Mouse (Mus musculus) kidney, embryonic 15.5 days (tissue): ENCODE measurements around the gene Hoxd3. TPM values are rescaled to one million over a fixed set of nuclear protein-coding genes. Genes with fewer than 3 reads are reported as not detected.
A peak's percentile ranks its signal among the peaks of the same experiment; 100 is the strongest.

Experiments used
- ATAC-seq: fragments of 200-750 bp; cut with Nextera tagmentation; replicated peaks from 2 replicates; pipeline ENCODE4 v1.8.0; 2017; ENCODE audit warnings: moderate TSS enrichment; ENCODE audit not compliant: low FRiP score
- H3K27ac ChIP-seq: fragments of 300-500 bp; sonication (generic); 2 replicates; pipeline ENCODE4 v1.5.1; 2015; ENCODE audit warnings: mild to moderate bottlenecking, inconsistent platforms
- H3K27me3 ChIP-seq: fragments of 300-500 bp; sonication (generic); 2 replicates; pipeline ENCODE4 v1.6.1; 2015; ENCODE audit warnings: inconsistent platforms
- H3K36me3 ChIP-seq: fragments of 300-500 bp; sonication (generic); 2 replicates; pipeline ENCODE4 v1.6.1; 2015; ENCODE audit warnings: inconsistent platforms
- H3K4me1 ChIP-seq: fragments of 300-500 bp; sonication (generic); 2 replicates; pipeline ENCODE4 v1.6.1; 2015; ENCODE audit warnings: inconsistent platforms
- H3K4me2 ChIP-seq: fragments of 300-500 bp; sonication (generic); 2 replicates; pipeline ENCODE4 v1.6.1; 2015; ENCODE audit warnings: moderate library complexity, mild to moderate bottlenecking, inconsistent platforms
- H3K4me3 ChIP-seq: fragments of 300-500 bp; sonication (generic); replicated peaks from 2 replicates; pipeline ENCODE4 v1.5.1; 2015; ENCODE audit warnings: mild to moderate bottlenecking, inconsistent platforms
- H3K9ac ChIP-seq: fragments of 300-500 bp; sonication (generic); 2 replicates; pipeline ENCODE4 v1.6.1; 2015; ENCODE audit warnings: mild to moderate bottlenecking, inconsistent platforms
- H3K9me3 ChIP-seq: fragments of 300-500 bp; sonication (generic); replicated peaks from 2 replicates; pipeline ENCODE4 v1.6.1; 2016; ENCODE audit warnings: inconsistent platforms
- WGBS: fragments of 180-500 bp; shearing (Covaris S2); methylation state at CpG from one replicate; pipeline ENCODE4 v1.1.7; 2015; ENCODE audit warnings: mixed read lengths; 5-methylcytosine and 5-hydroxymethylcytosine counted together
- polyA plus RNA-seq: library from polyadenylated mRNA; unstranded; fragments of >200 nt; fragmentation: Nextera tagmentation; extraction: Ambion mirVana; gene quantifications from 2 replicates; pipeline ENCODE4 v1.2.1, GENCODE M21; 2015

Gene Hoxd3
- polyA plus RNA-seq, 1 experiment from 2014 or later, result 15.2 TPM

DNA sequence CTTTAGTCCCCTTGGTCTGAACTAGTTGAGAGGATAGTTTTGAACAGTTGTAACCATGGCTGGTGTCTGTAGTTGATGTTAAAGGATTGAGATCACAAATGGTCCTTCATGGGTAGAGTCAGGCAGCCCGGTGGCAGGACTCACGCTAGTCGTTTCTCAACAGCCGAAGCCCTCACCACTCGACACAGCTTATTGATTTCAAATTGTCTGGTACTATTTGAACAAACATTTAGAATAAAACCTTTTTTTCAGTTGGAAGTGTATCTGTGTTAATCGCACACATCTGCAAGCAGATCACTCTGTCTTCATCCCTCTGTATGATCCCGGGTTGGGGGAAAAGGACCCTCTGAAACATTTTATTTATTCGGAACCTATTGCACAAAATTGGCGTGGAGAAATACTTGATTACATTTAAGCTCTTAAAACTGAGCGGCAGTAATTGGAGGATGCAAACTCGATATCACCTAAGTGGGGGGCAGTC is 36.0 kb downstream of the Hoxd3 start:
- H3K36me3 ChIP-seq, result no peaks in the 10 kb centered on the region
- peak overlapping the region; percentile 73 for H3K4me2 ChIP-seq
- H3K4me3 ChIP-seq, result peak overlapping the region; percentile 32
- H3K9me3 ChIP-seq, result no peaks in the 10 kb centered on the region
- ATAC-seq, result no peak
- H3K27me3 ChIP-seq, result peaks cover 46% of the 10 kb centered on the region
- peaks cover 64% of the 10 kb centered on the region for H3K4me1 ChIP-seq
- H3K9ac ChIP-seq, result peak overlapping the region; percentile 44; the same call in 1 of the 2 replicates
- H3K27ac ChIP-seq, result peak overlapping the region; percentile 61
- 47% methylated on average over 11 of the region's 11 CpGs for WGBS

DNA sequence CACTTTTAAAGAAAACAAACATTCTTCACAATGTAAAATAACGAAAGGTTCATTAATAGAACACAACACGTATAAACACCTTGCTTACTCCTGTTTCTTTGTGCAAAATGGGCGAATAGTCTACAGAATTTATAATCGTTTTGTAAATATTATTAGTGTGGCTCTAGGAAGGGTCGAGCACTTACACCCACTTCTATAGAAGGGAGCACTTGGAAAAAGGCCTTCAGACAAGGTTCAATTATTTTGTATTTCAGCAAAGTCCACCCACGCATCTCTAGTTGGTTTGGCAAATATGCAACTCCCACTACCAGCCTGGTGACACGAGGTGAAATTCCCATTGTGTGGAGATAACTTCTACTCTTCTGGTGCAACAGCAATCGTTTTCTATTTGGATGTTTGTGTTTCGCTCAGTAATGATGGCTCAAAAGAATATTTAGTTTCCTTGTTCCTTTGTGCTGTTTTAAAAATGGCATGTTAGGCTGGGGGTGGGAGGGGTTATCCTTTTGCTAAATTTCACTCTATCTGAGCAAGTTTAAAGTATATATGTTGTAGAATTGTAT is 36.8 kb downstream of the Hoxd3 start:
- H3K4me1 ChIP-seq, result peaks cover 72% of the 10 kb centered on the region
- no peaks in the 10 kb centered on the region for H3K9me3 ChIP-seq
- H3K9ac ChIP-seq, result no peak overlapping the region
- no peaks in the 10 kb centered on the region for H3K36me3 ChIP-seq
- no peak for ATAC-seq
- 38% methylated on average over 9 of the region's 9 CpGs for WGBS
- peaks cover 46% of the 10 kb centered on the region for H3K27me3 ChIP-seq
- H3K4me2 ChIP-seq, result peak overlapping the region; percentile 73
- H3K4me3 ChIP-seq, result 0 out of 2 replicates have a peak overlapping the region, but pooled peaks have one; percentile 4
- 0 out of 2 replicates have a peak overlapping the region, but pooled peaks have one; percentile 78 for H3K27ac ChIP-seq

DNA sequence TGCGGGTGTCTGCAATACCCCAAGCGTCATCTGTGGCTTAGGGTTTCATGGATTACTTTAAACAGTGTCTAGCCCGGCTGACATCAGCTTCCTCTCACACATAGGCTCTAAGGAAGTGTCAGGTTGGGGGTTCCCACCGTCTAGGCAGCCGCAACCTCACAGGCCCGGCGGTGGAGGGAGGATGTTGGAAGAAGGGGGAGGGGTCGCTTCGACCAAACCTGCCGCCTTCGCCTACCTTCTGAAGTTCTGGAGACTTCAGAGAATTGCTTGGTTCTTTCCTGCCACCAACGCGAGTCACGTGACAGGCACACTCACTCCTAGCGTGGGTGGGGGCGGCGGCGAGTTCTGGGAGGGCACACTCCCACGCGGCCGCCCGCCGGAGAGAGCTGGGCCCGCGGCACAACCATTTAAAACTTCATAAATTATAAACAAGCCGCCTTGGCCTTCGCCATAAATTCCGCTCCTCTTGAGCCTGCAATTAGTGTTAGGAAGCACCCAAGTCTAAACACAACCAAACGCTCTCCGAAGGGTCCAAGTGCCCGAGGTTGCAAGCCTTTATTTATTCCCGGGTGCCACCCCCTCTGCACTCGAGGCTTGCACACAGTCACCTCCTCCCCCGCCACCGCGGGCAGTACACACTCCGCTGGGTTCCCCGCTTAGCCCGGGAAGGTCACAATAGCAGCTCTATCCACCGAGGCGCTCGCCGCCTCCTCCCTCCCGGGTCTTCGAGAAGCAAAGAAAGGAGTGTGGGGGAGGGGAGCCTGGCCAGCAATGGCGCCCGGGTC is 37.8 kb downstream of the Hoxd3 start:
- peak overlapping the region; percentile 73 for H3K4me2 ChIP-seq
- no peaks in the 10 kb centered on the region for H3K36me3 ChIP-seq
- H3K9ac ChIP-seq, result peak overlapping the region; percentile 45
- 1% methylated on average over 47 of the region's 47 CpGs for WGBS
- H3K27me3 ChIP-seq, result peaks cover 42% of the 10 kb centered on the region
- H3K9me3 ChIP-seq, result no peaks in the 10 kb centered on the region
- H3K4me1 ChIP-seq, result peaks cover 73% of the 10 kb centered on the region
- H3K27ac ChIP-seq, result peak overlapping the region; percentile 78
- peak overlapping the region; percentile 39 for H3K4me3 ChIP-seq
- ATAC-seq, result peak; percentile 80

DNA sequence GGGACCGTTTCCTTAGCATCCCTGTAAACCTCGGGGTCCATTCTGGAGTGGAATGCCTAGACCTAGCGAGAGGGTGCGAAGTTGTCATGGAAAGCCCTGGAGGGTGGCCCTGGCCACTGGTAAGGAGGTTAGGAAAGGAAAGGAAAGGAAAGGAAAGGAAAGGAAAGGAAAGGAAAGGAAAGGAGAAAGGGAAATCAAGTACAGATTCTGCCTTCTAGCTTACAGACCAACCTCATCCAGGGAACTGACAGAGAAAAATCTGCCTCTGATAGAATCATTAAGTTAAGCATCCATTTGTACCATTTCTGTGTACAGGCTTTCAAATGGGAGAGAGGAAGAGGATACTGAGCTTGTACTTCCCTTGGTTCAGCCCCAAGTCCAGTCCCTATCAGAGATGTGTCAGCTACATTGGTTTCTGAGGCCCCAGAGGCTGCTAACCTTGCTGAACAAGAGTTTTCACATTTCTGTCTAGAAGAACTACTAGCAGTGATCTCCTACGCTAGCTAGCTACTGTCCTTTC is 39.1 kb downstream of the Hoxd3 start:
- H3K9ac ChIP-seq, result no peak overlapping the region
- peaks cover 41% of the 10 kb centered on the region for H3K27me3 ChIP-seq
- ATAC-seq, result no peak
- H3K9me3 ChIP-seq, result no peaks in the 10 kb centered on the region
- H3K36me3 ChIP-seq, result no peaks in the 10 kb centered on the region
- H3K27ac ChIP-seq, result 0 out of 2 replicates have a peak overlapping the region, but pooled peaks have one; percentile 14
- peaks cover 65% of the 10 kb centered on the region for H3K4me1 ChIP-seq
- peak overlapping the region; percentile 73 for H3K4me2 ChIP-seq
- WGBS, result 64% methylated on average over 5 of the region's 5 CpGs
- H3K4me3 ChIP-seq, result no peak overlapping the region

DNA sequence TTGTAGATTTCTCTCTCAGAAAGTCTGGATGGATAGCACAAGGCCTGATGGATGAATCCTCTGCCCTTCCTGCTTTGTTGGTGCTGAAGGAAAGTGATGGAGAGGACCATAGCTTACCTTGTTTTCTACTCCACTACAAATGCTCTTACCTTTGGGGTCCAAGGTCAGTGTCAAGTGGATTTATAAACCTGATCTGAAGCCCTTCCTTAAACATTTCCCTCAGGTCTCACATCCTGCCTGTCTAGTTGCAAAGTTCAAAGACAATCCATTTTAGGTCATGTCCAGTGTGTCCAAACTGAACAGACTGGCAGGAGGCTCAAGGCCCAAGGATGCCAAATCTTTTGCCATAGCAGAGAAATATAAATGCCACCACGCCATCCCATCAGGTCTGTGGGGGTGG is 40.1 kb downstream of the Hoxd3 start:
- peaks cover 31% of the 10 kb centered on the region for H3K27me3 ChIP-seq
- WGBS, result 92% methylated on average over 1 of the region's 1 CpGs
- H3K4me2 ChIP-seq, result no peak overlapping the region

DNA sequence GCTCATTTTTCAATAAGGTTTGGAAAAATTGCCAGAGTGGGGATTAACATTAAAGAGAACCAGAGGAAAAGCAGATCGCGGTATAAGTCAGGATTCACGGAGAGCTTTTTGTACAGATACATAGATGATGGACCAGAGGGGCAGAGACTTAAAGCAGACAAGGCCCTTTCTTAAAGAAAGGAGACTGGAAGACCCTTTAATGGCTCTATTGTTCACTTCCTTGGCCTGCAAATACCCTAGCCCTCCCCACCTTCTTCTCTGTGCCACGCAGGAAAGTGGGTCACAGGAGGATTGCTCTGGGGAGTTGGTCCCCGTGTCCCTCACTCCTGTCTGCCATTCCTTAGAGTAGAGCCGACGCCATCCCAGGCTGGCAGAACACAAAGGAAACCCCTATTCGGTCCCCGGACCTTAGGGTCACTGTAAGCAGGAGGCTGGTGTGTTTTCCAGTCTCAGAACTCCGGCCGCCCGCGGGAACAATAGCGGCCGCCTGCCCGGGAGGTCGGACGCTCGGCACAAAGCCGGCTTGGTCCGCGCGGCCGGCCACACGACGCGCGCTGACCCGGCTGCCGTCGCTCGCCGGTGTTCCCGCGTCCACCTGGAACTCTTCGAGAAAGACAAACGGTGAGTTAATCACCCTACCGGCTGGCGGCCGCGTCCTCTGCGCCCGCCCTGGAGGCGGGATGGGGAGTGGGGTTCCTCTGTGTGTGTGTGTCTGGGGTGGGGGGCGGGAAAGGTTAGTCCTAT is 40.9 kb downstream of the Hoxd3 start:
- peaks cover 48% of the 10 kb centered on the region for H3K4me1 ChIP-seq
- peak overlapping the region; percentile 83 for H3K4me2 ChIP-seq
- peak overlapping the region; percentile 41 for H3K9ac ChIP-seq
- H3K36me3 ChIP-seq, result no peaks in the 10 kb centered on the region
- no peak for ATAC-seq
- peak overlapping the region; percentile 40 for H3K4me3 ChIP-seq
- WGBS, result 4% methylated on average over 45 of the region's 45 CpGs
- no peaks in the 10 kb centered on the region for H3K9me3 ChIP-seq
- peak overlapping the region; percentile 42; the same call in 1 of the 2 replicates for H3K27ac ChIP-seq
- H3K27me3 ChIP-seq, result peaks cover 28% of the 10 kb centered on the region

More for the DNA sequence above, 40.1 kb downstream of the Hoxd3 start:
- Histone ChIP-seq H3K27ac (no peak overlapping the region), H3K36me3 (no peaks in the 10 kb centered on the region), H3K4me3 (no peak overlapping the region), H3K9me3 (no peaks in the 10 kb centered on the region), H3K9ac (no peak overlapping the region), H3K4me1 (peaks cover 54% of the 10 kb centered on the region)
- ATAC-seq, result no peak

DNA sequence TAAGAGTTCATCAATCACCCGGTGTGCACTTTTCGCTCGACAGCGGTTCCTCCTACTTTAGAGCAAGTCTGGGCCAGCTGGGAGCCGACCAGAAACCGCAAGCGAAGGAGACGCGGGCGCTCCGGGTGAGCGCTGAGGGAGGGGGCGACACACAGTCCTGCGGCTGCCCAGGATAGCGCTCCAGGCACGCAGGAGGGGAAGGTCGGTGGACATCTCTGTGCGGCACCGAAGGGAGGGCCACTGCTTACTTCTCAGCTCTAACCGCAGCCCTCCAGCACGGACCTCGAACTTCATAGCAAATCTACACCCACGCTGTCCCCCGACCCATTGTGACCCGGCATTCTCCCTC is 41.4 kb downstream of the Hoxd3 start:
- H3K9me3 ChIP-seq, result no peaks in the 10 kb centered on the region
- peaks cover 29% of the 10 kb centered on the region for H3K27me3 ChIP-seq
- WGBS, result under 1% methylated on average over 25 of the region's 25 CpGs
- H3K9ac ChIP-seq, result peak overlapping the region; percentile 41; the same call in 1 of the 2 replicates
- H3K4me1 ChIP-seq, result peaks cover 43% of the 10 kb centered on the region
- H3K36me3 ChIP-seq, result no peaks in the 10 kb centered on the region
- peak overlapping the region; percentile 83 for H3K4me2 ChIP-seq
- no peak overlapping the region for H3K27ac ChIP-seq
- H3K4me3 ChIP-seq, result peak overlapping the region; percentile 40
- ATAC-seq, result peak; percentile 46

DNA sequence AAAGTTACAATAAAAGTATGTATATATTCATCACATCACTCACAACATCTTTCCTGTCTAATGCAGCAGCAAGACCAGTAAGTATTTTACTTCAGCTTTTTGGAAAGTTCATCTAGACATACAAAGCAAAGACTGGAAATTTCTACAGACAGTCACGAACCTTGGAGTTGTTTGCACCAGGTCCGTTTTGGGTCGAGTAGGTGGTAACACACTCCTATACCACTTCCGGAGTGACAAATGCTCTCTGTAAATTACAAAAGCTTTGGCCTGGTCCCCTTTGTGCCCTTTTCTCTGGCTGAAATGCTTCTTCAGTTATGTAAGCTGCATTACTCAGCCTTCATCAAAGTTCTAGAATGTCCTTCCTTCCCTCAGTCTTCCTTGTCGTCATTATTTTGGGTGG is 42.0 kb downstream of the Hoxd3 start:
- H3K4me3 ChIP-seq, result no peak overlapping the region
- no peak overlapping the region for H3K27ac ChIP-seq
- peak overlapping the region; percentile 83; the same call in 1 of the 2 replicates for H3K4me2 ChIP-seq
- peaks cover 38% of the 10 kb centered on the region for H3K4me1 ChIP-seq
- no peaks in the 10 kb centered on the region for H3K9me3 ChIP-seq
- no peaks in the 10 kb centered on the region for H3K36me3 ChIP-seq
- WGBS, result 28% methylated on average over 5 of the region's 5 CpGs
- H3K9ac ChIP-seq, result no peak overlapping the region
- H3K27me3 ChIP-seq, result peaks cover 29% of the 10 kb centered on the region
- ATAC-seq, result no peak

DNA sequence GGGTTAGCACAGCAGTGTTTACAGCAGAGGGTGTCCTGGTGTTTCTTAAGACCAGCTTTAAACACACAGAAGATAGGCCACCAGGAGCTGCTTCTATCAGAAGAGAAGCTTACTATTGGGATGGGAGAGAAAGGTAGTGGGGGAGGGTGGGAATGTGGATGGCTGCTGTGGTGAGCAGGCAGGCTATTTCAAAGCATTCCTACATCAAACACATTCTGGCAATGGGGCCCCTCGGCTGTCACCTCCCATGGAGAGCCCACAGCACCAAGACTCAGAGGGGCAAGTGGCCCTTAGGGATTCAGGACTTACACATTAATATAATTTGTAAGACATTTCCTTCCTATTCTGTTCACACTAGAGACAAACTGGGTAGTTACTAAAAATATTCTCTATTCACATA is 48.4 kb downstream of the Hoxd3 start:
- H3K36me3 ChIP-seq, result no peaks in the 10 kb centered on the region
- H3K27me3 ChIP-seq, result peaks cover 55% of the 10 kb centered on the region
- no peak overlapping the region for H3K4me3 ChIP-seq
- H3K4me2 ChIP-seq, result no peak overlapping the region
- peaks cover 22% of the 10 kb centered on the region for H3K4me1 ChIP-seq
- 11% methylated on average over 1 of the region's 1 CpGs for WGBS
- H3K27ac ChIP-seq, result no peak overlapping the region
- no peak overlapping the region for H3K9ac ChIP-seq
- H3K9me3 ChIP-seq, result no peaks in the 10 kb centered on the region
- ATAC-seq, result no peak

DNA sequence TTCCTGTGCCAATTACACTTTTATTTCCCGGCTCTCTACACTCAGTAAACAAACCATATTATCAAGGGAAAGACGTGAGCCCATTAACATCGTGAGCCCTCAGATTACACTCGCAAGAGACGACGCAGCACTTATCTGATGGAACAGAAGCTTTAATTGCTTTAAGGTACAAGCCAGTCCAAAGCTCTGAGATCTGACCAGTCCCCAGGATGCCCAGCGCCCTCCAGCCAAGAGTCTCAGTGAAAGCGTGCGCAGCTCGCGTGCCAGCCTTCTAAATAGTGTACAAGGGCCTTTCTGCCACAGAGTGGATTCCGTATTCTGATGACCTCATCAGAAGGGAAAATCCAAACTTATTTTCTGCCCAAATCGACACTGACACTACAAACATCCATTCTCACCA is 50.2 kb downstream of the Hoxd3 start:
- Histone ChIP-seq H3K36me3 (no peaks in the 10 kb centered on the region), H3K4me3 (peak overlapping the region; percentile 61), H3K4me1 (peaks cover 22% of the 10 kb centered on the region), H3K27me3 (peaks cover 64% of the 10 kb centered on the region), H3K9ac (no peak overlapping the region), H3K9me3 (no peaks in the 10 kb centered on the region), H3K27ac (no peak overlapping the region), H3K4me2 (peak overlapping the region; percentile 99)
- no peak for ATAC-seq
- 1% methylated on average over 13 of the region's 13 CpGs for WGBS

DNA sequence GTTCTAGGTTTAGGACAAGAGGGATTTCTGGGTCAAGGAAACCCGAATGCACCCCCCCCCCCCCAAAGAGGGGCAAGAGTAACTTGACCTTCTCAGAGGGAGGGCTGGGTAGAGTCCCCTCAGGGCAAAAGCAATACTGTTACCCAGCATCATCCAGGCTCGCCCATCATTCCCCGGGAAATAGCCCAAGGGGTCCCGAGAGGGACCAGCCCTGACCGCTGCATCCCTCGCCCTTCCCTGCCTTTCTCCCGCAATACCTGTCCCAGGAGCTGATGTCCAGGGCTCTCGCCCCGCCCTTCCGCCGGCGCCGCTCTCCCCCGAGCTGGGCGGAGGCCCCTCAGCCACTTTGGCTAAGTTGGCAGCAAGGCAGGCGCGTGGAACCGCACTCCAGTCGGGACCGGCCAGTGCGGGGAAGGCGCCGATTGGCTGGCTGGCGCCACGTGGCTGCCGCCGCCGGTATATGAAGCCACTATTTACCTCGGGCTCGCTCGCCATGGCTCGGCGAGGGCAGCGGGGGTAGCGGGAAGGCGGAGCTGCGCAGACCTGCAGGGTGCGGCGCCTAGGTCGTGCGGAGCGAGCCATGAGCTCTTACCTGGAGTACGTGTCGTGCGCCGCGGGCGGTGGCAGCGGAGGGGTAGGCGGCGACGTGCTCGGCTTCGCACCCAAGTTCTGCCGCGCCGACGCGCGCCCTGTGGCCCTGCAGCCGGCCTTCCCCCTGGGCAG is 51.0 kb downstream of the Hoxd3 start, which contains the start of gene Hoxd1:
Gene Hoxd1 (plus strand): TSS at position 459 of the 723 bp plus-strand sequence.
- H3K9ac ChIP-seq, result peak within 1 kb of the TSS; percentile 55
- peaks cover 63% of the 10 kb centered on the region for H3K27me3 ChIP-seq
- WGBS, result under 1% methylated on average over 61 of the region's 61 CpGs
- peaks cover 22% of the 10 kb centered on the region for H3K4me1 ChIP-seq
- H3K36me3 ChIP-seq, result no peaks in the 10 kb centered on the region
- H3K4me2 ChIP-seq, result peak within 1 kb of the TSS; percentile 99
- H3K9me3 ChIP-seq, result no peaks in the 10 kb centered on the region
- no peak within 1 kb of the TSS for H3K27ac ChIP-seq
- peak within 1 kb of the TSS; percentile 61 for H3K4me3 ChIP-seq
- ATAC-seq, result peak; percentile 82
